Mouse (Mus musculus) gastrocnemius, postnatal 36 days (tissue): Measurements from ENCODE around the gene Inpp5e. TPM values are rescaled to one million over a fixed set of nuclear protein-coding genes. Genes with fewer than 3 reads are reported as not detected.
A peak's percentile ranks its signal among the peaks of the same experiment; 100 is the strongest.

Experiments
- DNase-seq, 2 experiments: peaks; one replicate each; pipeline ENCODE4 v3.0.0; 2022
- intact Hi-C: fragments of 180-260 bp; cut with DNase I; formaldehyde crosslinking; loops from one replicate; pipeline ENCODE4 v1.15.1; 2025
- total RNA-seq, 2 experiments: library from RNA; stranded (reverse); gene quantifications; 2 replicates each; pipeline ENCODE4 v1.2.3; 2021

Gene Inpp5e
- total RNA-seq, 2 experiments from 2014 or later, result 7.4 TPM

DNA sequence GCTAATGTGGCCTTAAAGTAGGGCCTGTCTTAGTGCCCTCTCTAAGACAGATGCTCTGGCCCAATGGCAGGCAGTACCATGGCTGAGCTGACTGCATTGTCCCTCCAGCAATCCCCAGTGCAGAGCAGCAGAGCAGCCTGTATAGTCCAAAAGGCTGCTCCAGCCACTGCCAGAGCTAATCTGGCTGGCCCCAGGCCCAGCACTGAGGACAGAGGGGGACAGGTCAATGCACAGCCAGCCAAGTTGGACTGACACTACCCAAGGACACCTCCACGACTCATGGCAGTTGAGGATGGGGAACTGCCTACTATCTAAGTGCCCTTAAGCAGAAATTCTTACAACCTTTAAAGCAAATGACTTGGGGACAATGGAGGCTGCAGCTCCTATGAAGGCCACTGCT, 40.4 kb downstream of the Inpp5e start:
- no peak for DNase-seq
- intact Hi-C loops, result no loop called here

DNA sequence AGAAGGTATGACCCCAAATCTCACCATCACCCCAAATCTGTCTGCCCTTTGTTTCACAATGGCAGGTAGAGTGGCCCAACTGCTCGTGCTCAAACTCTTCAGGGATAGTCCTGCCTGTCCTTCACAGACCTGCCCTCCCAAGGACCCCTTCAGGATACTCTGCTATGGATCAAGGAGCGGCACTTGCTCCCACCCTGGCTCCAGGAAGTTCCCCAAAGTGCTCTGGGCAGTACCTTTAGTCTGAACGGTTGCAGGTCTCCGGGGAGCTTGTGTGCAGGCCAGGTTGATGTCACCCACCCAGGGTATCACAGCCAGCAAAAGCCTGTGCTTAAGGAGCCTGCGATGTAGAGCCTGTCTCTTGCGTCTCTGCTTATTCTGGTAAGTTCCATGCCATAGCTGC, 41.1 kb downstream of the Inpp5e start:
- no peak for DNase-seq
- intact Hi-C loops, result no loop called here

DNA sequence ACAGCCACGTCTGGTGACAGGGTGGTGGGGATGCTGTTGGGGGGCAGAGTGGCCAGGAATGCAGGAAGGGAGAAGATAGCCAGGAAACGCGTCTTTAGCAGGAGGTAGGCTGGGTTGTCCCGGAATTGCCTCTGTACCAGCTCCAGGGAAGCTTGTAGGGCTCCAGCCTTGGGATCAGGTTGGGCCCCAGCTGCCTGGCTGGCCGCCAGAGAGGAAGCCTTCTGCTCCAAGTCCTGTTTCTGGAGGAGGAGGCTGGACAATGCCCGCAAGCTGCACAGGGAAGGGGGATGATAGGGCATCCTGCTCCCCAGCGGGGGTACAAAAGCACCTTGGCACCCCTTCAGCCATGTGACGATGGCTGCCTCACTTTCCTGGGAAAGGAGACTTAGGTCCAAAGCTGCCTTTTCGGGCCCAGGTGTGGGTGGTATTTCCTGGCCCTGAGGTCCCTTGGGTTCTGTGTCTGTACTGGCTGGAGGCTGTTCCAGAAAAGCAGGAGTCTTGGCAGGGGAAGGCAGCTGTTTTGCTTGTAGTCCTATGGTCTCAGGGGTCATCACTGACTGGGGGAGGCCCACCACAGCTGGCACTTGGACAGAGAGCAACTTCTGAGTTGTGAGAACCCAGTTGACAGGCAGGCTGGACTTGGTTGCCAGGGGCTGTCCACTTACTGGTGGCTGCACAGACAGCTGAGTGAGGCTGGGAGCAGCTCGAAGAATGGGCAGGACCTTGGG, 44.1 kb downstream of the Inpp5e start:
- intact Hi-C loops, result no loop called here
- peak; percentile 79 to 80 for DNase-seq

DNA sequence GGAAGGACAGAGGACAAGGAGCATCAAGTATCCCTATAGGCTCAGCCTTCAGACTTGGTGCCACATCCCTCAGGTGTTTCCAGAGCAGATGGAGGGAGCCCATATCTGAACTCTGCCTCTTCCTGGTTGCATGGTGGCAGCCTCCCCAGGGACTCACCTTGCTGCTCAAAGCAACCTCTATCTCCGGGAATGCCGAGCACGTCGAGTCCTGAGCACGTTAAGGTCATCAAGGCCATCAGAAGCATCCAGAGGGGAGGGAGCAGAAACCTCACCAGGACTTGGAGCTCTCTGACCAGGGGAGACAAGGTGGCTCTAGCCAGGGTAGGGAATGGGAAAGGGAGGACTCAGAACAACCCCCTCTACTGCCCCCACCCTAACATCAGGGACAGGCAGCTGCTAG, 45.5 kb downstream of the Inpp5e start:
- intact Hi-C loops, result no loop called here
- no peak for DNase-seq

DNA sequence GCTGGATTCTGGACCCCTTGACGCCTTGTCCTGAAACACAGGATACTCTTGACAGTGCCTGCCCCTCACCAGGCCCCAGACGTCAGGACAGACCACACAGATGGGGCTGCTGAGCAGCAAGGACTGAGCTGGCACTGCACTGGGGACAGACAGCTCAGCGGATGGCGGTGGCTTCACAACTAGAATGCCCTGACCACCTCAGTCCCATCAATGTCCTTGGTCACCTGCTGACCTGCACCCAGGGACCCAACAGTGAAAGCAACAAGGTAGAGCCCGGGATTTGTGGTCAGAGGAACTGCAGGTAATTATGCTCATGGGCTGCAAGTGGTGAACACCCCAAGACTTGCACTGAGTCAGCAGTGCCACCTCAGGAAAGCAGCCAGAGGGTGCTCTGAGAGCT, 46.0 kb downstream of the Inpp5e start:
- intact Hi-C loops, result no loop called here
- no peak for DNase-seq

DNA sequence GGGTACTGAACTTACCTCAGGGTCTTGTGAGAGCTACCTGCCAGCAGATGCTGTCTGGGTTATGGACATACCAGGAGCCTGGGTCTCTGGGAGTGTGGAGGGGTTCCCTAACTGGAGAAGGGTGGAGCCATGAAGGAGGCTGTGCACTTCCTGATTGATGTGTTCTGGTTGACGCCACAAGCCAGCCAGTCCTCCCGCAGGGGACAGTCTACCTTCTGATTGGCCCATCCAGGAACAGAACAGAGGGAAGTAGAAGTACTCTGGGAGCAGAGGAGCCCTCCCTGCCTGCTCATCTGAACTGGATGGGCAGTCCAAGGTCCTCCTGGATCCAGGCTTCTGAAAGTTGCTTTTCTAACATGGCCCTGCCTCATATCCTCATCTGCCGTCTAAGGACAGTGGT, 48.2 kb downstream of the Inpp5e start, which contains the start of gene Card9:
Gene Card9, minus strand, starts transcription at position 147 of the 400 bp plus-strand sequence.
- no peak for DNase-seq
- intact Hi-C loops, result no loop called here

DNA sequence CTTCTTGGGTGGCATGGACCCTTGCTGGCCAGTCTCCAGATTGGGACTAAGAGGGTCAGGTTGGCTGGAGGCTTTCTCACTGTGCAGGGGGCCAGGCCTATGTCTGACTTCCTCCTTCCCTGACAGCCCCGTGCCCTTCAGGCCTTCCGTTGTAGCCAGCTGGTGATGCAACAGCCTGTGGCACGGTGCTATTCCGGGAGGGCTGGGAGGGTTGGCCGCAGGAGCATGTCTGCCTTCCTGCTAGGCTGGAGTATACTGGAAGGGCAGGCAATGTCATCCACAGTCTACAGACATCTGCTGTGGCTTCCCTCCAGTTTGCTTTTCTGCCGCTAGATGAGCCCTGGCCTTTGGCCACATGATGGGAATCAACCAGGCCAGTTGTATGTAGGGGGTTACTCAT, 49.0 kb downstream of the Inpp5e start:
- DNase-seq, result no peak
- intact Hi-C loops, result no loop called here

DNA sequence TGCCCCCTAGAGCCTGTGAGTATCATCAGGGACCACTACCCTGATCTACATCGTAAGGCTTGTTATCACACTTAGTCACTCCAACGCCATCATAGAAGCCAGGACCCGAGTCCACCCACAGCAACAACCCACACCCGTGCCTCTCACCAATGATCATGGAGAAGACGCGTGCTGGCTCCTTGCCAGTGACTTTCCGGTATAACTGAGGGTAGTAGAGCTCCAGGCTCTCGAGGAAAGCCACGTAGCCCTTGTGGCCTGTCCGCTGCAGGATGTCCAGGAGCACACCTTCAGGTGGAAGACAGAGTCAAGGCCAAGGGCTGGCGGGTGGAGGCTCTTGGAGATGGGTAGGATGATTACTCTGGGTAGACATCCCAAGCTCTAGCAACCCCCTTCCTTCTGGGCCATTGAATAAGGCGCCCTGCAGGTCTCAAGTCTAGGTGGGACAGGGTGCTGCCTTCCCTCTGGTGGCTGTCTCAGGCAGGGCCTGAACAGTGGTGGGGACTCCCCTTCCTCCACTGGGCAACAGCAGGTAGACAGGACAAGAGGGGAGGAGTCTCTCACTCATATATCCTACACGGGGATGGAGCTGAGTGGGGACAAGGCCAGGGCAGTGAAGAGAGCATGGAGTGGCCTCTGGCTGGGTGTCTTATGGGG, 50.2 kb downstream of the Inpp5e start:
- DNase-seq, result no peak
- intact Hi-C loops, result no loop called here

DNA sequence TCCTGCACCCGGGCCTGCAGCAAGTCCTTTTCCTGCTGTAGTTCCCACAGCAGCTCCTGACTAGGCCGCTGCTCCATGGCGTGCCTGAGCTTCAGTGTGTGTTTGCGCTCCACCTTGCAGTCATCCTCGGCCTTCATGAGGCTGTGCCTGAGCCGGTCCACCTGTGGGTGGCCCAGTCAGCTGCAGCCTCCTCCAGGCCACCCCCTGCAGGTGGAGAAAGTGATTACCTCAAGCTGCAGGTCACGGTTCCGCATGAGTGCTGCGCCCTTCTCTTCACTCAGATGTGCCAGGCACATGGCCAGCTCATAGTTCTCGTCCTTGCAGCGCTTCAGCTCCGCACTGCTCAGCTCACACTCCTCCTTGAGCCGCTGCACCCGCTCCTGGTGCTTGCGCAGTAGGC, 51.5 kb downstream of the Inpp5e start:
- intact Hi-C loops, result no loop called here
- DNase-seq, result no peak

DNA sequence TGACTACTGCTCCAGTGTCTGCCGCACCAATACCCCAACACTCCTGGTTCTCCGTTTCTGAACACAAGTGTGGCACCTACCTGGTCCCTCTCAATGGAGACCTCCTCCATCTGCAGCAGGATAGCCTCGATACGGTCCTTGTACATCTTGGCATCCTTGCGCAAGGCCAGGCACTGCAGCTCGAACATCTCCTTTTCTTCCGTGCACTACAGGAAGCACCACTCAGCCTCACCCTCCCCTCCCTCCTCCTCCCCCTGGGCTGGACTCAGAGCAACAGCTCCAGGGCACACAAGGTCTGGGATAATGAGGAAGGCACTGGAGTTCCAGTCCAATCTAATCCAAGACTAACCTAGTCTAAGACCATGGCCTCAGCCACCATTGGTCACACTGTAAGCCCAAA, 52.3 kb downstream of the Inpp5e start:
- no peak for DNase-seq
- intact Hi-C loops, result no loop called here

DNA sequence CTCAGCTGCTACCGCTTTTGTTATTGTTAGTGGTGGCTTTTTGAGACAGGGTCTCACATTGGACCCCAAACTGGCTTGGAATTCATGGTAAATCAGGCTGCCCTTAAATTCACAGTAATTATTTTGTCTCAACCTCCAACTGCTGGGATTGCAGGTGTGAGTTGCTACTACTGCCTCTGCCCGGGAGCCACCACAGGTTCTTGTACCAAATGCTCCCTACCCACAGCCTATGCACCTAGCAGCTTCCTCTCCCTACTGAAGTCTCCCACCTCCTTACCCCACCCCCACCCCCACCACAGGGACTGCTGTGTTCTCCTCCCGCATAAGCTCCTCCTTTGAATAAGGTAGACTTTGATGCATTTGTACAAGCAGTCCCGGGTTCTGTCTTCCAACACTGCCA, 52.8 kb downstream of the Inpp5e start:
- DNase-seq, result no peak
- intact Hi-C loops, result no loop called here

DNA sequence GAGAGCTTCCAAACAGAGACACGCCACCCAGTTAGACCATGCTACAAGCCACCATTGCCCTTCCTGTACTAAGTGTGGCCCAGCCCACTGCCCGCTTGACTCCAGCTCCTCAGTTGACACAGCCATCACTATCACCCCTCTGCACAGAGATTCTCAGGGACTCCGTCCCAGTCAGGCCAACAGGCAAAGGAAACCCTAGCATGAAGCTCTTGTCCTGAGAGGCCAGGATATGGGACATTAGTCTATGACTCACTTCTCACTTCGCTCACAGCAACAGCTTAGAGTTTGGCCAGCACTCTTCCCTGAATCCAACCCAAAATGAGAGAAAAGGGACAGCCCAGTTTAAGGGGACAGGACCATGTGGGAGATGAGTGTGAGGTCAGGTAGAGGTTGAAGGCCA, 54.6 kb downstream of the Inpp5e start:
- intact Hi-C loops, result no loop called here

DNA sequence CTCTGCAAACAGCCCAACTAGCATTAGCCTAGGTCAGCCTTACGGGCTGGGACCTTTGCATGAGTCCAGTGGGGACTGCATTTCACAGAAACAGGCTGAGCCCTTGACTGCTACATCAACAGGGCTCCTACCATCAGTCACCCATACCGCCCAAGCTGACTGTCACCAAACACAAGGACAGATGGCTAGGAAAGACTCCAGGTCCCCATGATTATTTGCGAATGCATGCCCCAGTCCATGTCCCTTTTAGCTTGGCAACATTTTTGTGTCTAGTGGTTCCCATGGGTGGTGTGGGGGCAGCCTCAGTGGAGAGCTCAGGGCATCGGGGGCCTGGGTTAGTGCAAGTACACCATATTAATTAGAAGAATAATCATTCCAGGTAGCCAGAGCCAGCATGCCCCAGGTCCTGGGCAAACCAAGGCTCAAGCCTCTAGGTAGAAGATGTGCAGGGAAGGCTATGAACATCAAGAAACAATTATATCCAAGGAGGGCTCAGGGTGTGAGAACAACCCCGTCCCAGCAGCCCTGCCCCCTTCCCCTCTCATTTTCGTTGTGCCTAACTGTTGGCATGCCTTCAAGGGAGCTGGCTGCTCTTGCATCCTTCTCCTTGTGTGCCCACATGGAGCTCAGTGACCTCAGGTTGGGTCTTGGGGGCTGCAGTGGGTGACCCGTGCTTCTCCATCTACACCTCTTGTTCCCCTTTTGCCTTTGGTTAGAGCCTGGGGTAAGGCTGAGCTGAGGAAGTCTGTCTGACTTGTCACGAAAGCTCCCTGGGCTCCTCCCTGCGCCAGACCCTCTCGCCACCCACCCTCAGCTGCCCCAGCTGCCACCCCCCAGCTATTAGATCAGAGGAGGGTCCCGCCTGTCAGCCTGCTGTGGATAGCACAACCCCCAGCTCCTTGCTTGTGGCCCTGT, 55.7 kb downstream of the Inpp5e start:
- no peak for DNase-seq
- intact Hi-C loops, result no loop called here

More for the DNA sequence above, 54.6 kb downstream of the Inpp5e start:
- DNase-seq, result no peak

DNA sequence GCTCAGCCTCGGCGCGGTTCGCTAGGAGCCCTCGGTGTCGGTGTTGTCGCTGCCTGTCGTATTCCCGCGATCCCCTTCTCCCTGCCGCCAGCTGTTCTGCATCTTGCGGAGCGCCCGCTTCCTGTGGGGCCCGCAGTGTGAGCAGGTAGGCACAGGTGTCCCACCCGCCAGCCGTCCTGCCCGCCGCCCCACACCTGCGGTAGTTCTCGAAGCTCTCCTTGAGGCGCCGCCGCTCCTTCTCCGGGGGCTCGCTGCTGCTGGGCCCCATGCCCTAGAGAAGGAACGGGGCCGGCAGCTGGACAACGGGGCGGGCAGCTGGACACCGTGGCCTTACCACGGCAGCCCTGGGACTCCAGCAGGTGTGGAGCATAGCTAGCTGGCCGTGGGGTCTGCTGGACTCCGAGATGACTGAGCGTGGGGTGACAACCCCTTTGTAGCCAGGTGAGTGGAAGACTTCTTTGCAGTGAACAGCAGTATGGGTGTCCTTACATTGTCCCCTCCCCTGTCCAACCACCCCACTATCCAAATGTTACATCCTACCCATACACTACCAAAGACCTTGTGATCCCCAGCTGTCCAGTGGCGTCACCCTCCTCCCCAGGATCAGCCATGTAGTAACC, 56.6 kb downstream of the Inpp5e start:
- peak in 1 of 2 experiments; percentile 49 for DNase-seq
- intact Hi-C loops, result no loop called here

DNA sequence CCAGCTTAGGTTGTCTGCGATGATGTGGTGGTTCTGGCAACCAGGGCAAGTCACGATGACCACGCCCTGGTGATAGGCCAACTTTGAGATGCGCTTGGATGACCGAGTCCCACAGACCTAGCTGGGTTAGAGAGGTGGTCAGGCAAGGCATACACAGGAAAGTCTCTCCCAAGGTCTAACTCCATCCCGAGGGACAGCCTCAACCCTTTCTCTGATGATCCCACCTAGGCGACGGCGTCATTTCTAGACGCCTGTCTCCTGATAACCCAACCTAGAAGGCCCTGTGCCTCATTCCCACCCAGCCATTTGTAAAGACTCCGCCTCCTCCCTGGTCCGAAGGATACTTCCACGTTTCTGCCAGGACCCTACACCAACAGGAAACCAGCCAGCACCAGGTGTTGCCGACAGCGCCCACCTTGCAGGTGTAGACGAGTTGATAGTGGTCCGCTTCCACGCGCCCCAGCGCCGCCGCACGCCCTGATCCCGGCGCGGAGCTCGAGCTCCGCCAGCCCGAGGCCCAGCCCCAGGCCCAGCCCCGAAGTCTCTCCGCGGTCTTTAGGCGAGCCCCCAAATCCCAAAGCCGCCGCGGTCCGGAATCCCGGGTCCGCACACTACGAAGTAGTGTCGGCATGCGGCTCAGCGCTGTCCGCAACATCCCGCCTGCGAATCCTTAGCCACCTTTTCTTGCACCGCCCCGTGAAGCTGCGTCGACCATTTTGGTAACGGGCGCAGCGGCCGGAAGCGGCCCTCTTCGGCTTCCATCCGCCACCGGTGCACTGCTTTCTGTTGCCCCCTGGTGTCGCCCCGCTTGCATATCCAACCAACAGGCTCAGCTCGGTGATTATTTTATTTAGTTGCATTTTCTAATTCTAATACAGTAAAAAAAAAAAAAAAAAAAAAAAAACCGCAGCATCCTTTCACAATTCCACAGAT, 57.4 kb downstream of the Inpp5e start, which contains the start of gene Dnlz:
Gene Dnlz, minus strand, starts transcription at position 753 of the 933 bp plus-strand sequence.
- intact Hi-C loops, result loop anchor here (2.0 kb wide), 1 partner anchor 51 kb away; no protein-coding TSS in a partner anchor
- DNase-seq, result peak; percentile 91 to 92

DNA sequence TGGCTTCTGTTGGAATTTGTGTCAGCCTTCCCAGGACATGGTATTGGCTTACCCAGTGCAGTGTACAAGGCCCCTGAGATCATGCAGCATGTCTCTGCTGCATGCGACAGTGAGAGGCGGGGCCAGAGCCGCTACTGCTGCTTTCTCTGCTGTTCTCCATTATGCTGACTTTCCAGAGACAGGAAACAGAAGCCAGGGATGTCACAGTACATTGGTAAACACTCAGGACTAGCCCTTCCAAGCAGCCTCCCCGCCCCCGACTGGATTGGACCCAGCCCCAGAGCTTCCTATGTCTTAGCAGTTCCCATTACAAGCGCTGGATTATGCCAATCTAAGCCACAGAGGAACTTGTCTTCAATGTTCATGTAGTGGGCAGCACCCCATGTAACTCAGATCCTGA, 60.8 kb downstream of the Inpp5e start:
- intact Hi-C loops, result no loop called here
- no peak for DNase-seq
